Mouse (Mus musculus): ENCODE results near the gene Mtus2.

- TF ChIP-seq POLR2A (IDR thresholded peaks at IDR 0.05; ENCODE audit: borderline replicate concordance, insufficient read depth, low read length) (no peak), CTCF (IDR thresholded peaks at IDR 0.05; ENCODE audit: borderline replicate concordance, insufficient read depth, low read depth, low read length) (no peak)
Measured at GRCm38 (mm10) chr5:147924621-147925020, 32.5 kb upstream of the Mtus2 start.
